Mouse (Mus musculus): ENCODE measurements around the gene Adamts8.

- TF ChIP-seq EP300 (IDR thresholded peaks at IDR 0.05; ENCODE audit: insufficient read depth, low read depth, low read length) = no peak
- TF ChIP-seq POLR2A (IDR thresholded peaks at IDR 0.05; ENCODE audit: insufficient read depth, low read length) = no peak
- no peak for TF ChIP-seq CTCF (IDR thresholded peaks at IDR 0.05; ENCODE audit: low read depth, low read length)
Measured at GRCm38 (mm10) chr9:30903266-30903665, 39.1 kb upstream of the Adamts8 start.
